Mouse (Mus musculus) forebrain, postnatal 0 days (tissue): ENCODE measurements at regions not wholly inside any gene's neighbourhood (a gene's known extent, or its start where the extent isn't known, plus 50 kb on each side); places are given as distances from the start of the nearest gene placed in this dataset.
"Not testable (repeated sequence)": the region's sequence is repeated elsewhere in the genome, so short reads cannot be mapped to it uniquely, and the experiment has no call there.

Experiments used
- ATAC-seq: fragments of 200-750 bp; cut with Nextera tagmentation; 2 replicates; pipeline ENCODE4 v1.8.0; 2017; ENCODE audit warnings: mild to moderate bottlenecking, moderate library complexity
- DNase-seq: peaks from one replicate; pipeline ENCODE4 v3.0.0-alpha.2; 2015
- H3K27ac ChIP-seq: fragments of 300-500 bp; sonication (generic); 2 replicates; pipeline ENCODE4 v1.5.1; 2014; ENCODE audit warnings: low read depth, mild to moderate bottlenecking, antibody characterized with exemption, low read length, moderate library complexity, mixed read lengths
- H3K27me3 ChIP-seq: fragments of 300-500 bp; sonication (generic); 2 replicates; pipeline ENCODE4 v1.6.1; 2014; ENCODE audit warnings: mild to moderate bottlenecking, low read length, mixed read lengths; ENCODE audit not compliant: insufficient read depth
- H3K36me3 ChIP-seq: fragments of 300-500 bp; sonication (generic); 2 replicates; pipeline ENCODE4 v1.6.1; 2014; ENCODE audit warnings: mild to moderate bottlenecking, moderate library complexity; ENCODE audit not compliant: insufficient read depth
- H3K4me1 ChIP-seq: fragments of 300-500 bp; sonication (generic); 2 replicates; pipeline ENCODE4 v1.6.1; 2014; ENCODE audit warnings: antibody characterized with exemption; ENCODE audit not compliant: insufficient read depth
- H3K4me2 ChIP-seq: fragments of 300-500 bp; sonication (generic); 2 replicates; pipeline ENCODE4 v1.6.1; 2014; ENCODE audit warnings: low read depth, mild to moderate bottlenecking, moderate library complexity
- H3K4me3 ChIP-seq: fragments of 300-500 bp; sonication (generic); 2 replicates; pipeline ENCODE4 v1.5.1; 2014; ENCODE audit warnings: low read depth, low read length, mixed read lengths
- H3K9ac ChIP-seq: fragments of 300-500 bp; sonication (generic); 2 replicates; pipeline ENCODE4 v1.6.1; 2014; ENCODE audit warnings: mild to moderate bottlenecking
- H3K9me3 ChIP-seq: fragments of 300-500 bp; sonication (generic); 2 replicates; pipeline ENCODE4 v1.6.1; 2016; ENCODE audit warnings: low read length
- CTCF ChIP-seq: sonication (generic); IDR thresholded peaks from 2 replicates; pipeline ENCODE4 v1.5.1; 2016; ENCODE audit warnings: antibody characterized with exemption, control low read depth, low read depth
- WGBS: fragments of 180-500 bp; shearing (Covaris S2); extraction: QIAGEN DNeasy Blood & Tissue Kit; methylation state at CpG from one replicate; pipeline ENCODE4 v1.1.7; 2014; 5-methylcytosine and 5-hydroxymethylcytosine counted together

DNA sequence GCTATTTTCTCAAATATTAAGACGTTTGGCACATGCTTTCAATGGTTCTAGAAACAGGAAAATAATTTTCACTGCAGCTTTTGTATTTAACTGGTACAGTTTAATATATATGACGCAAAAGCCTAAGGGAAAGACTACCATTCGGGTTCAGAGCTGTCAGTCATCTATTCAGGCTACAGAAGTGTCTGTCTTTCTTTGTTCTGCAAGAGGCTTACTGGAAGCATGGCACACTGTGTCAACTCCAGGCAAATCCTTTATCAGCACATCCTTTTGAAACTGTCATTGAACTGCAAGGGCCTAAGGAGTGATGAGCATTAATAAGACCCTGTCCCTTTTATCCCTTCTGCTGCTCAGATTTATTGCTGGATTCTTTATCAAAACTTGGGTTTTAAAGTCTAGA, 303.8 kb upstream of the Gm5152 start:
- 47% methylated on average over 3 of the region's 3 CpGs for WGBS
- not testable (repeated sequence) for H3K27ac ChIP-seq, H3K27me3 ChIP-seq, H3K9ac ChIP-seq, H3K9me3 ChIP-seq, H3K4me2 ChIP-seq, H3K4me3 ChIP-seq, H3K4me1 ChIP-seq, DNase-seq, H3K36me3 ChIP-seq, ATAC-seq

DNA sequence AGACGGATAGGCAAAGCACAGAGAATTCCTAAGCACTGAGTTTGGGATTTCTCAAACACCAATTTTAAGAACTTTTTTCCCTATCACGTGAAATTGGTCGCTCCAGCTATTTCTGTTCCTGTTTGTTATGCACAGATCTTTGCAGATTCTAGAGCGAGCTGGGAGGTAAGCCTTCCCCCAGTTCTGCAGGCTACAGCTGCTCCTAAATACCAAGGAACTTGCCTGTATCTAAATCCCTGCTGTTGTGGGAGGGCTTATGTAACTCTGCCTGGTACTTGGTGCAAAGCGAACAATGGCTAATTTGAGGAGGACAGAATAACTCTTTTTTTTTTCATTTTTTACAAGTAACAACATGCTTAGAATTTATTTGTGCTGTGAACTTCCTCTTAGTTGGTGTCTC, 316.0 kb upstream of the Gm5152 start:
- Histone ChIP-seq H3K36me3 (no peaks in the 10 kb centered on the region), H3K4me2 (no peak overlapping the region), H3K9ac (no peak overlapping the region), H3K4me1 (no peaks in the 10 kb centered on the region), H3K27ac (no peak overlapping the region), H3K4me3 (no peak overlapping the region), H3K27me3 (no peaks in the 10 kb centered on the region), H3K9me3 (no peaks in the 10 kb centered on the region)
- WGBS: 37% methylated on average over 5 of the region's 5 CpGs
- ATAC-seq (no peak; the same call in 1 of the 2 replicates), DNase-seq (no peak)
- no peak for TF ChIP-seq CTCF

DNA sequence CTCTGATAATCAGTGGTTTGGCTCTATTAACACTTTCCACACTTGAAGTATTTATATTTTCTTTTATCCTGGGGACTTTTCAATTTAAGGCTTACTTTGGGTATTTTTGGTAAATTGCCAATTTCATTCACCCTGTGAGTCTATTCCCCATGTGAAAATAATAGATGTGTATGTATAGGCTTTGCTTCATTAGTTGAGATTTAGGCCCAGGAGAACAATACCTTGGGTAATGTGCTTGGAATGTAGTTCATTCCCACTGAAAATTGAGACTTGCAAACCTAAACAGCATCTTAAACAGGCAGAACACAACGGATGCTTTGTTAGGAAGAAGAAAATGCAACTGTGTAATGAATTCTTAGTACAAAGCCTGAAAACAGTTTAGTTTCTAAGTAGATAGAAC, 346.1 kb upstream of the Gm5152 start:
- DNase-seq: no peak
- Histone ChIP-seq H3K4me3 (no peak overlapping the region), H3K36me3 (no peaks in the 10 kb centered on the region), H3K27ac (no peak overlapping the region), H3K27me3 (no peaks in the 10 kb centered on the region), H3K9ac (no peak overlapping the region), H3K4me2 (no peak overlapping the region), H3K9me3 (no peaks in the 10 kb centered on the region), H3K4me1 (no peaks in the 10 kb centered on the region)
- 8% methylated on average over 1 of the region's 1 CpGs for WGBS
- ATAC-seq: no peak
- TF ChIP-seq CTCF: no peak

DNA sequence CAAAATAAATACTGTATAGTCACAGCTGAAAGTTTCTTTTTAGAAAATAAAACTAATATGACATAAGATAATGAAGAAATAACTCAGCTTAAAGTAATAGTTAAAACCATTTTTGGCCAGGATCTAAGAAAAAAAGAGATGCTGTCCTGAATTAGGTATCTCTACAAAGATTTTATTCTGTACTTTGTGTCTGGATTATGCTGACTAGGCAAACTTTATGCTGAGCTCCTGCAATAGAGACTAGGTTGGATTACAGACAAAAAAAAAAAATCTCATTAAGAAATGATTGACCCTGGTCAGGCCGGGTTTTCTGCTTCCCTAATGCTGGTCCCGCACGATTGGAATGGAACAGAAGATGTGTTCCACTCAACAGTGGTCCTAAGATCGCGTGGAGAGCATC, 346.8 kb upstream of the Gm8871 start:
- DNase-seq (no peak), ATAC-seq (no peak)
- no peaks in the 10 kb centered on the region for H3K36me3 ChIP-seq
- H3K4me2 ChIP-seq: no peak overlapping the region
- TF ChIP-seq CTCF: no peak
- H3K4me3 ChIP-seq: no peak overlapping the region
- H3K27me3 ChIP-seq: no peaks in the 10 kb centered on the region
- H3K9me3 ChIP-seq: no peaks in the 10 kb centered on the region
- no peak overlapping the region for H3K27ac ChIP-seq
- no peak overlapping the region for H3K9ac ChIP-seq
- WGBS: 91% methylated on average over 5 of the region's 5 CpGs
- H3K4me1 ChIP-seq: no peaks in the 10 kb centered on the region

DNA sequence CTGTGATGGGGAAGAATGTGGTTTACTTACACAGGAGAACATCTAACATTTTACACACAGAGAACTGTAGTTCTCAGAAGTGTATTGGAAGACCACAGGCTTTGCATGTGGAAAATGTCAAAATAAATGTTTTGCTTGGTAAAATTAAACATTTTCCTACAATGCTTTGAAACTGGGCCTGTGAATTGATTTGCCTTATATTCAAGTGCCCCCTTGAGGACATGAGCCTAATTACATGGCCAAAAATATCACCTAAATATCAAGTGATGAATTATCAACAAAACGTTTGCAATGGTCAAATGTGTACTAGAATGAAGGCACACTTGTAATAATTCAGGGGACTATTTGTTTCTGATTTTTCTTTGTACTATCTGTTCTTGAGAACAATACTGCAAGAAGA, 314.4 kb upstream of the Gm8871 start:
- WGBS: 21% methylated on average over 1 of the region's 1 CpGs
- ATAC-seq: peak; percentile 45; the same call in 1 of the 2 replicates
- no peaks in the 10 kb centered on the region for H3K36me3 ChIP-seq
- H3K9me3 ChIP-seq: no peaks in the 10 kb centered on the region
- no peaks in the 10 kb centered on the region for H3K4me1 ChIP-seq
- peak; percentile 81 for TF ChIP-seq CTCF
- no peak overlapping the region for H3K4me3 ChIP-seq
- DNase-seq: peak; percentile 71
- no peak overlapping the region for H3K27ac ChIP-seq
- no peak overlapping the region for H3K4me2 ChIP-seq
- H3K27me3 ChIP-seq: no peaks in the 10 kb centered on the region
- H3K9ac ChIP-seq: no peak overlapping the region

DNA sequence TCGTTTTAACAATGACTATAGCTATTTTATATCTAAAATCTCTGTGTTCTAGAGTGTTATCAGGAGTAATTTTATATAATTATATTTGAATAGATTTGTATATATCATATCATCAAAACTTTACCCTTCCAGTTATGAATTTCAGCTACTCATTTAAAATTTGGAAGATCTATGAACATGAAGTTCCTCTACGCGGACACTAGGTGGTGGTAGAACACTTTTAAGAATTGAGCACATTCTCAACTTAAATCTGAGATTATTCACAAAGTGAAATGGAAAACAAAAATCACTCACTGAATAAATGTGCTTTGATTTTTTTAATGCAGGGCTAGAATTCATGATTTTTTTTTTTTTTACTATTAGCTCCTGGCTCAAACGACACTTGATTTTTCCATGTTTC, 299.5 kb upstream of the Gm8871 start:
- H3K9ac ChIP-seq: no peak overlapping the region
- no peak overlapping the region for H3K4me3 ChIP-seq
- WGBS: 34% methylated on average over 4 of the region's 4 CpGs
- no peak overlapping the region for H3K4me2 ChIP-seq
- TF ChIP-seq CTCF: peak; percentile 71
- H3K9me3 ChIP-seq: no peaks in the 10 kb centered on the region
- H3K36me3 ChIP-seq: no peaks in the 10 kb centered on the region
- ATAC-seq: no peak
- DNase-seq: peak; percentile 58
- no peaks in the 10 kb centered on the region for H3K27me3 ChIP-seq
- no peaks in the 10 kb centered on the region for H3K4me1 ChIP-seq
- no peak overlapping the region for H3K27ac ChIP-seq

DNA sequence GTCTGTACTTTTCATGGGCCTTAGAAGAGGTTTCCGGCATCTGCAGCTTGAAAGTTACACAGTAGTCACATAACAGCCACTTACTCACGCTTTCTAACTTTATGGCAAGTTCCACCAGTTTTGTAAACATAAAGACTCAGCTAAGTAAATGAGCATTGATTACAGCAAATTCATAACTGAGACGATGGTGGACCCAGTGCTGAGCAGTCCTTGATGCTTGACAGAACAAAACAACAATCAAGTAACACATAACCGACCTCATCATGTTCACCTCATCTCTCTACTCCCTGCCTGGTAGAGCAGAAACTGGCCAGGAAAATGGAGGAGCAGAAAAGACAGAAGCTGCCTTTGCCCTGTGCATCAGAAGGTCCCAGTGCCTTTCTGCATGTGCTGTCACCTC, 284.3 kb upstream of the Gm8871 start:
- Histone ChIP-seq H3K27ac (no peak overlapping the region), H3K4me2 (no peak overlapping the region), H3K36me3 (no peaks in the 10 kb centered on the region), H3K27me3 (no peaks in the 10 kb centered on the region), H3K9ac (no peak overlapping the region), H3K4me1 (no peaks in the 10 kb centered on the region), H3K9me3 (no peaks in the 10 kb centered on the region), H3K4me3 (no peak overlapping the region)
- WGBS: 83% methylated on average over 4 of the region's 4 CpGs
- DNase-seq: no peak
- no peak for ATAC-seq
- no peak for TF ChIP-seq CTCF

DNA sequence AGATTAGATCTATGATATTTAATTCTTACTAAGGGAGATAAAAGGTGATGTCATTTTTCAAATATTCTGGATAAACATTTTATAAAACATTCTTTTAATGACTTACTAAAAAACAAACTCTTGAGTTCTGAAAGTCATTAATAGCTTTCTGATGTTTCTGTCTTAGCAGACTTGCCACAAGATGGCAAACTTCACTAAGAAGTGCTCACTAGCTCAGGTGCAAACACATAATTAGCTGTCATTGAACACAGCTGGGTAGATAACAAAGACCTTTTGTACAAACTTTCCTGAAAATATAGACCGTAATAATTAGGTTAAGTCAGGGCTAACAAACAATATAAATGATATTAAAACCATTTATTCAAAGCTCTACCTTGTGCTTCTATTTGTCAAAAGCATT, 273.4 kb upstream of the Gm8871 start:
- WGBS: 15% methylated on average over 1 of the region's 1 CpGs
- peak; percentile 42 for DNase-seq

More for the DNA sequence above, 273.4 kb upstream of the Gm8871 start:
- Histone ChIP-seq H3K4me2 (no peak overlapping the region), H3K9ac (no peak overlapping the region), H3K4me3 (no peak overlapping the region), H3K4me1 (no peaks in the 10 kb centered on the region), H3K36me3 (no peaks in the 10 kb centered on the region), H3K27ac (no peak overlapping the region), H3K9me3 (no peaks in the 10 kb centered on the region), H3K27me3 (no peaks in the 10 kb centered on the region)
- peak; percentile 67 for TF ChIP-seq CTCF
- 0 out of 2 replicates have a peak, but pooled peaks have one; percentile 38 for ATAC-seq
